Mouse (Mus musculus) urinary bladder, postnatal 14 days (tissue): ENCODE measurements around the gene Ces3b.
"Not testable (repeated sequence)": the region's sequence is repeated elsewhere in the genome, so short reads cannot be mapped to it uniquely, and the experiment has no call there.

ENCODE experiments used
- DNase-seq: peaks from one replicate; pipeline ENCODE4 v3.0.0; 2021; ENCODE audit warnings: low spot score

Ces3b gene

DNA sequence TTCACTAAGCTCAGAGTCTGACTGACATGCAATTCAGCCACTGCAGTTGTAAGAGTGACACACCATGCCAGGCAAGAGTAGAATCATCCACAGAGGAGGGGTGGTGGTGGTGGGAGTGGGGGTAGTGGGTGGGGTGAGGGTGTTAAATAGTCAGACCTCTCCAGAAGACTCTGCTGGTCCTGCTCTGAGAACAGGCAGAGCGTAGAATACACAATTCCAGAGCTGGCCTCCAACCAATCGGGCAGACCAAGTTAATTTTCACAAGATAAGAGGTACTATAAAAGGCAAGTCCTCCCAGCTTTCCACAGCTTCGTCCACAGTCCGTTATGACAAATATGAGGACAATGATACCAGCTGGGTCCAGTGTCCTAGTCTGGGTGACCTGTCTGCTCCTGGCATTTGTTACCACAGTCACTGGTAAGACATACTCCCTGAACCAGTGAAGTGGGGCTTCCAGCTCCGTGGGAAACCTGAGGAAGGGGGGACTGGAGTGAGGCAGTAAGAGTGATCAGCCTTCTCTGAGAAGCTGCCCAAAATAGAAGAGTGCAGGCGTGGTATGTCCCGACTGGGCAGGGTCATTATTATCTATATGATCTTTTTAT is at the start of gene Ces3b:
Ces3b (plus strand) TSS at position 305 of the 602 bp plus-strand sequence.
- no peak for DNase-seq

DNA sequence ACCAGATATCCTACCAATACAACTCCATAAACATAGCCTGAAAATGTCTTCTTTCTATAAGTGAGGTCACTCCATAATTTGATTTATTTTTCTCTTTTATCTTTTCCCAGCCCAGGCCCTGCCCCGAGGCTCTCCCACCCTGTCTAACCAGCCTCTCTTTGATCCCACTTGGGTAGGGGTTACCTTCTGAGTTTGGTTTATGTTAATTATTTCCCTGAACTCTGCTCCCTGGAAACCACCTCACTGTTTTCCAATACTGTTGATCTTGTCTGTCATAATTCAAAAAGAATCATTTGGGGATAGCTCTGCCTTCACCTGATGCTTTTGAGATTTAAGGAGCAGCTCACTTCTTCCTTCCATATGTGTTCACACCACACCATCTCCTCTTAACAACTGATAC is 40.0 kb upstream of the Ces3b start:
- no peak for DNase-seq

DNA sequence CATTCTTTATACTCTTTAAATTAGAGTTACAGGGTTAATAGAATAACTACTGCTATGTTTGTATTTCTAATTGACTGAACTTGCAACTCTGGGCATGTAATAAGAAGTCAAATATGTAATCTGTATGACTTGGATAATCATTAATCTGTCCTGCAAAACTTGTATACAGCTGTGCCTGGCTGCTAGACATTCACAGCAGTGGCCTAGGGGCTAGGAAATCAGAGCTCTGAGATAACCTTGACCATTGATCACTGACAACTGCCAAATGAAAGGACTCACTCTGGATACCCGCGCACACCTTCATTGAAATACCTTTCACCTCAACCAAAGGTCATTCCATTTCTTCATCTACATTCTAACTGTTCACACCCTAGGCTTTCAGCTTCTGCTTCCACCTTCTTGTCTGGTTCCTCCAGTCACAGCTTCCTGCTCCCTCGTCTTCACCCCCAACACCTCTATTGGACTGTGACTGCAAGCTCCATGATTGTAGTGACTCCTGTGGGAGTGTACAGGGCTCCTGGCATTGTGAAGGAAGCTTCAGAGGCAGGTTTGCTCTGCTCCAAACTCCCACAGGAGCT is 37.6 kb upstream of the Ces3b start:
- no peak for DNase-seq

DNA sequence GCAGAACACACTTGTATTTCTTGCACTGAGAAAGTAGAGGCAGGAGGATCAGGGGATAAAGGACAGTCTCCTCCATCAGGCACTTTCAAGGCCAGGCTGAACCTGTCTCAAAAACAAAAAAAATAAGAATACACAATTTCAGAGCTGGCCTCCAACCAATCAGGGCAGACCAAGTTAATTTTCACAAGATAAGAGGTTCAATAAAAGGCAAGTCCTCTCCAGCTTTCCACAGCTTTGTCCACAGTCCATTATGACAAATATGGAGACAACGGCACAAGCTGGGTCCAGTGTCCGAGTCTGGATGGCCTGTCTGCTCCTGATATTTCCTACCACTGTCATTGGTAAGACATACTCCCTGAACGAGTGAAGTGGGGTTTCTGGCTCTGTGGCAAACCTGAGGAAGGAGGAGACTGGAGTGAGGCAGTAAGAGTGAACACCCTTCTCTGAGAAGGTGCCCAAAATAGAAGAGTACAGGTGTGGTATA is 35.1 kb upstream of the Ces3b start, which contains the start of gene Ces3a:
Ces3a (plus strand) TSS at position 231 of the 484 bp plus-strand sequence.
- DNase-seq, result no peak

DNA sequence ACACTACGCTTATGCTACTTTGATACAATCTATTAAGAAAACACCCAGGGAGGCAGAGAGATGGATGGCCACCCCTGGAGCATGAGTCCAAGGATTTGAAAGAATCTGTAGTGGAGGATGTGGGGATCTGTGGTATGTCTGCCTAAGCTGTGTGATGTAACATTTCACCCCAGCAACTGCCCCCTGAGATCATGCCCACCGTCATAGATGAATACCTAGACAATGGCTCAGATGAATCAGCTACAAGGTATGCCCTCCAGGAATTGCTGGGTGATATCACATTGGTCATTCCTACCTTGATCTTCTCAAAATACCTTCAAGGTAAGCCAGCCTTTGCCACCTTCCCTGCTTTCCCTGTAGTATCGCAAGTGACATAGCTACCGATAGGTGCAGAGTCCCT is 27.3 kb upstream of the Ces3b start:
- no peak for DNase-seq

DNA sequence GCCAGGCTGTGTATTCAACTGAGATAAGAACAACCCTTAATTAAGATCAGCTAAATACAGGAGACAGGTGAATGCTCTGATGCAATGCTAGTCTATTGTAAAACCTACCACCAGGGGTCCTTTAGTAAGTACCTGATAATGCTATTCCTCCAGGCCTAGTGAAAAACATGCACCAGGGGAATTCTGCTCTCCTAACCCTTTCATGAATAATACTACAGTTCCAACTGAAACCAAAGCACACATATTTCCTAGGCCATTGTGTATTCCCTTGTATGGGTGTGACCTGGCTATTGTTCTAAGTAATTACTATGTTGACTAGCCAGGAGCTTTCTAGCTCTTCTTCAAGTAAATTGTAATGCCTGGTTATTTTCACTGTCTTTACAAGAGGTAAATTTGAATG is 23.5 kb upstream of the Ces3b start:
- DNase-seq, result no peak

DNA sequence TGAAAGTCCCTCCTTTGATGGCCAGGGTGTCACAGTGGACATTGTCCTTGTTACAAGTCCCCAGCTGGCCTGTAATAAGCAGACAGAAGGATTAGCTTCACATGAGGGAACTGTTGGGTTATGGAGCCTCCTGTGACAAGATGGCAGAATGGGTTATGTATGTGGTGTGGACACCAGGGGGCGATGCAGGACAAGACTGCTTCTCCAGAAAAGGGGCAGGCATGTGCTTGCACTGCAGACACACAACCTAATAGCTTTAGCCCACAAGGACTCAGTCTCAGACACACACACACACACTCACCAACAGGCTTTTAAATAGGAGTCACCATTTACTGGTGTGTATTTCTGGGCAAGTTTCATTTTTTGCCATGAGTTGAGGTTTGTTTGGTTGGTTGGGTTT is 16.8 kb upstream of the Ces3b start:
- peak; percentile 20 for DNase-seq

DNA sequence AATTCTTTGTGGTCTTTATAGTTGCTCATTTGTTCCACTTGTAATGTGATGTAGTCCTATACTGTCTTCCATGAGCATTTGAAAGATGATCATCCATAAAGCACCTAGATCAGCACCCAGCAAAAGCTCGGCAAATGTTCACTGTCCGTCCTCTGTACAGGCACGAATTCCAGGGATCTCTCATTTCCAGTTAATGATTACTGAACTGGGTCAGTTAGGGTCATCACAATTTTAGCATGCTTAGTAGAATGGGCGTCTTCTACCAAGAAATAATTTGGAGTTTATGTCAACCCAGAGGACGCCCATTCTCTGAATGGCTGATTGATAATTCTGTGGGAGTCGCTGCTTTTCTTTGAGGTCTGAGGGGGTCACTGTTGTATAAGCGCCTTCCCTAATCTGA is 15.6 kb upstream of the Ces3b start:
- not testable (repeated sequence) for DNase-seq

DNA sequence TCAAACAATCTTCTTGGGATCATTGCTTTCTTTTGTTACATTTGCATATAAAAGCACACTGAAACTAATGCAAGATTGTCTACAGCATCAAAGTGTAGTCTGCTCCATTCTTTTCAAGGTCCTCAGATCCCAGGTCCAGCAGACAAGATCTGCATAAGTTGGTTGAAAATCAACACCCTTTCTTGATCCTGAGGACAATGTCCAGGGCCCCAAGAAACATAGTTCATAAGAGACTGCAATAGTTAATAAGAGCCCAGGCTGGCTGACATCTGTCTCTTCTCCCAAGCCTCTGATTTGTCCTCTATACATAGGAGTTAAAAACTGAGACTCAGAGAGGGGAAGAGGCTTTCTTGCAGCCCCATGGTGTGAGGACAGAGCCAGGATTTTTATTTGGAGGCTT is 14.6 kb upstream of the Ces3b start:
- DNase-seq, result no peak

DNA sequence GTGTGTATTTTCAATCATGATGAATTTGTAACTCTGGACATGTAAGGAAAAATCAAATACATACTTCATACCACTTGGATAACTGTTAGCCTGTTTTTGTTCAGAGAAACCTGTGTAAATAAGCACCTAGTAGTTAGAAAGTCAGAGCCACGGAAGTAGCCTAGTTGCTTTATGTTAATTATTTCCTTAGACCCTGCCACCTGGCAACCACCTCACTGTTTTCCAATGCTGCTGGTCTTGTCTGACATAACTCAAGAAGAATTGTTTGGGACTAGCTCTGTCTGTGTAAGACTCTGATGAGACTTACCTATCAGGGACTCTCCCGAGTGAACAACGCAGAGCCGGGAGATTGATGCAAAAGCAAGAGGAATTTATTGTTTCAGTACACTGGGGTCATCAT is 7.0 kb upstream of the Ces3b start:
- no peak for DNase-seq

DNA sequence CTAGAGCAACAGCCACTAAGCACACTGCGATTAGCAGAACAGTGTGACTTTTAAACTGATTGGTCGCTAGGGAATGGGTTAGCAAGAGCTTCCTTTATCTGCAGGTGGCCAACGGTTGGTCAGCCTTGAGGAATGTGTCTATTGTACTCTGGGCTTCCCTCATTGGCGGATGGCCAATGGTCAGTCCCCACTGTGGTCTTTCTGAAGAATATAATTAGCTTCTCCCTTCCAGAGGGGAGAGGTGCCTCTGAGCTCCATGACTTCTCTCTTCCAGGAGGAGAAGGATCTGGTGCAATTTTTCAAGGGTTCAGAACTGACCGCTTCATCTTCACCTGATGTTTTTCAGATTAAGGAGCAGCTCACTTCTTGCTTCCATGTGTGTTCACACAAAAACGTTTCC is 6.5 kb upstream of the Ces3b start:
- DNase-seq, result no peak

DNA sequence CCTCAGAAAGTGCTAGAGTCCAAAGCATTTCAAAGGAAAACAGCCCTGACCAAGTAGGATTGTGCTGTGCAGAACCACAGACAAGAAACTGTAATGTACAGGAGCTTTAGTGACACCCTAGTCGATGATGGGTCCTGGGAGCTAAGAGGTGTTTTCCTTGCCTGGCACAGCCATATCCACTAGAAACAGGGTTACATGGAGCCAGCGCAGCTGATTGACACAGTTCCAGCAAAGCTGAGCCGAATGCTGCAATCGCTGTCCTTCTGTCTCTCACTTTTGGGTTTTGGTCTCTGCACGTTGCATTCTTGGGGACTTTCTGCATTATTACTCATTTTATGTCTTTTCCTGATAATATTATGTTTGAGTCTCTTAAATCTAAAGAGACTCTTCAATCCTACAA is 5.0 kb upstream of the Ces3b start:
- DNase-seq, result no peak

DNA sequence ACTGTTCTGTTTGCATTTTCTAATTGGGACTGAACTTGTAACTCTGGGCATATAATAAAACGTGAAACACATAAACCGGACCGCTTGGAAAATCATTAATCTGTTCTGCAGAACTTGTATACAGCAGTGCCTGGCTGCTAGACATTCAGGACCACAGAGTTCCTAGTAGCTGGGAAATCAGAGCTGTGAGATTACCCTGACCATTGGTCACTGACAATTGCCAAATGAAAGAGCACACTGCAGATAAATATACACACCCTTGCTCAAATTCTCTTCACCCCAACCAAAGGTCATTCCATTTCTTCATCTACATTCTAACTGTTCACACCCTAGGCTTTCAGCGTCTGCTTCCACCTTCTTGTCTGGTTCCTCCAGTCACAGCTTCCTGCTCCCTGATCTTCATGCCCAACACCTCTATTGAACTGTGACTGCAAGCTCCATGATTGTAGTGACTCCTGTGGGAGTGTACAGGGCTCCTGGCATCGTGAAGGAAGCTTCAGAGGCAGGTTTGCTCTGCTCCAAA is 2.7 kb upstream of the Ces3b start:
- no peak for DNase-seq

DNA sequence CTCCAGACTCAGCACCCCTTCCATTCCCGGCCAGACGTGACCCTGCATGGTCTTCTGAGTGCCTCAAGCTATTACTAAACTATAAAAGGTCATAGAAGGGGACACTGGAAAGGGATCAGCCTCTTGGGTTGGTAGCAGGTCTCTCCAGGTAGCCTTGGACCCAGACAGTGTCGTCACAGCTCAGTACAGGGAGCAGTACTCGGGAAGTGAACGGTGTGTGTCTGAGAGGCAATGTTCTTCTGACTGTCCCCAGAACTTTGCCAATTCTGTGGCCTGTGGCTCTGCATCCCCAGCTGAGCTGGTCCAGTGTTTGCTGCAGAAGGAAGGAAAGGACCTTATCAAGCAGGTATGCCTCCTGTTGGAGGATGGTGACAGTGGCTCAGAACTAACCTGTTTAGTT is 4.6 kb downstream of the Ces3b start:
- DNase-seq, result not testable (repeated sequence)

DNA sequence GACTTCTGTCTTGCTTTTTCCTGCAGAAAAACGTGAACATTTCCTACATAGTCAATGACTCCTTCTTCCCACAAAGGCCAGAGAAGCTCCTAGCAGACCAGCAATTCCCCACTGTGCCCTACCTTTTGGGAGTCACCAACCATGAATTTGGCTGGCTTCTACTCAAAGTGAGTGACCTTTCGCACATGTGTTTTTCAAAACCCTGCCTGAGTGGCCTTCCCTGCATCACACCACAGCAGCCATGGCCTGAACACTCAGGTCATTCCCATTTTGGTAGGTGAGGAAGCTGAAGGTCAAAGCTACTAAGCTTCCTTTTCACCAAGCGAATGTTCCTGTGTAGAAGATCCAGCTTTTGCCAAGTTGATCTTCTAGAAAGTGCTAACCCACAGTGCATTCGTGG is 5.0 kb downstream of the Ces3b start:
- DNase-seq, result no peak

DNA sequence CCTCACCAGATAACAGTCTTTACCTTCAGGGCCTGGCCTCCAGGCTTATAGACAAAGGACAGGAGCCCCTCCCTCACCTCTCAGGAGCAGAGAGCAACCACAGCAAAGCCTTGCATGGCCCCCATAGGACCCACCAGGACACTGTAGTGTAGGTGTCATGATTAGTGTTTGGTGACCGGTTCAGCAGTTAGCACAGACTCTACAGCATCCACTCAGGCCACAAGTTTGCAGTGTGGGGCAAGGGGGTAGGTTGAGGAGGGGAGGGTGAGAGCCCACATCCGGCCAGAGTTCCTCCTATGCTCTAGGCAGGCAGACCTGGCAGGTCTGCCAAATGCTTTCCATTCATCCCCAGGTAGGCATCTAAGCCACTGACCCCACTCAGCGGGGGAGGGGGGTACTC is 10.4 kb downstream of the Ces3b start:
- no peak for DNase-seq

DNA sequence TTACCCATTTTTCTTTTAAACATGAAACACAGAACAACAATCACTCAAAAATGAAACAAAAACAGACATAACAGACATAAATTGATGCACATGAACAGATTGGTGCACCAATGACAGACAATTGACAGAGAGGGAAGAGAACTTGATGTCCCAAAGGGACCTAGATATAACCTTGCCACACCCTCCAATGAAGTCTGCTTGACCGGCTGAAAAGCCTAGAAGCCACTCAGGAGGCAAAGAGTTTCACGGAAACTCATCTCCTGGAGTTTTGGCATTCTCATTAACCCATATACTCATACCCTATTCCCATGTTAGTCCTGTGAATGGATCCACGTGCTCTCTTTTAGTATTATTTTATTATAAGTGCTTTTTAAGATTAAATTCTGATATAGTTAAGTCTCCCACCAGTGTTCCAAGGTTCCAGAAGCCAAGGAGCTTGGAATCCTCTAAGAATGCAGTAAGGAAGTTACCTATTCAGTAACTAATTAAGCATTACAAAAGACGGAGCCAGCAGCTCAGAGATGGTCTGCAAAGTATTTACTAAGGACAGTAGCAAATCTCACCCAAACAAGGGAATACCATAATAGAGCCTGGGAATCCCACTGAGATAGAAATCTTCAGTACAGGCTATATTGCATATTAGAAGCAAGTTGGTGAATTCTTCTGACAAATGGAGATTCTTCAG is 18.7 kb downstream of the Ces3b start:
- DNase-seq, result not testable (repeated sequence)

DNA sequence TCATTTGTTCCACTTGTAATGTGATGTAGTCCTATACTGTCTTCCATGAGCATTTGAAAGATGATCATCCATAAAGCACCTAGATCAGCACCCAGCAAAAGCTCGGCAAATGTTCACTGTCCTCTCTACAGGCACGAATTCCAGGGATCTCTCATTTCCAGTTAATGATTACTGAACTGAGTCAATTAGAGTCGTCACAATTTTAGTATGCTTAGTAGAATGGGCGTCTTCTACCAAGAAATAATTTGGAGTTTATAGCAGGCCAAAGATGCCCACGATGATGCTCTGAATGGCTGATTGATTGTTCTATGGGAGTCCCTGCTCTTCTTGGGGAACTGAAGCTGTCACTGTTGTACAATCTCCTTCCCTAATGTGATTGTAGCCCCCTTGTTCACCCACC is 20.1 kb downstream of the Ces3b start:
- not testable (repeated sequence) for DNase-seq

DNA sequence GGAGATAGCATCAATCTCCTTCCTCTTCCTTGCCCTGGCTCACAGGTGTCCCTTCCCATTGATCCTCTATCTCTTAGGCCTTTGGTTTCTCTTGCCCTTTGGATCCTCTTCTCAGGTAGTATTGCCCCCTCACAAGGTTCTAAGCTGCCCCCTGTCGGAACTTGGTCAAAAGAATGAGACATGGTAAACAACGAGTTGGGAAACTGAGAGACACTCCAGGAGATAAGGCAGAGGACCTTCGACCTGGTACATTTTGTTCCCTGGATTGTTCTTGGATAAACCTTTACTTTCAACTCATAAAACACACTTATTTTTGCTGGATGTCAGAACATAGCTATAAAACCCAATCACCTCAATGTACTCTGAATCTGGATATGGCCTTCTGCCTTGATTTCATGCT is 20.7 kb downstream of the Ces3b start:
- no peak for DNase-seq

DNA sequence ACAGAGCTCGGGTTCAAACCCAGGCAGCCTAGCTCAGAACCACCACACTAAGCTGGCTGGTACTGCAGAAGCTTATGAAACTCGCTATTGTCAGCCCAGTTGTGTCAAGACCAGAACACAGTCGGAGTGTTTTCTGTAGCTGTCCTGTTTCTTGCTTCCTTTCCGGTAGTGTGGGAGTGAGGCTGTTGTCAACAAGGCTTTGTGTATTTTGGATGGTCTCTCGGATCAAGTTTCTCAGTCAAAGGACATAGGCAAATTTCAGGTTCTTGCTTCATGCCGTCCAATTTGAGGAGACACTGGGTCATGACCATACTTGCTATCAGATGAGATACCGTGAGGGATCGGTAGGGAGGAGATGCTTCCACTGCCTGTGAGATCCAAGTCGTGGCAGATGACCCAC is 46.3 kb downstream of the Ces3b start:
- DNase-seq, result no peak

DNA sequence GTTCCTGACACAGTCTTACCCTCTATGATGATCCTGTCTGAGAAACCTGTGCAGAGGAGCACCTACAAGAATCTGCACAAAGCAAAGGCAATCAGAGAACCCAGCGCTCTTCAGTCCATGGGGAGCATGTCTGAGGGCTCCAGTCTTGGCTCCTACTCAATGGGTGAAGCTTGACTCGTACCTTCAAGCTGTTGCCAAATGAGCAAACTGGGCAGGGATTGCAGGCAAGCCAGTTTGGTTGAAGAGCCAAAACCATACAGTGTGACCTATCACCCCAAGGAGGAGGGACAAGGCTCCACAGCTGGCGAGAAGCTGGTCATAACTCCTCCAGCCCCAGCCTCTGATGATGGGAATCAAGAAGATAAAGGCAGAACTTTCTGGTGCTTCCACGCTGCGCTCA is 48.0 kb downstream of the Ces3b start, which contains the start of gene Ces4a:
Ces4a (plus strand) TSS at position 292 of the 400 bp plus-strand sequence.
- no peak for DNase-seq

DNA sequence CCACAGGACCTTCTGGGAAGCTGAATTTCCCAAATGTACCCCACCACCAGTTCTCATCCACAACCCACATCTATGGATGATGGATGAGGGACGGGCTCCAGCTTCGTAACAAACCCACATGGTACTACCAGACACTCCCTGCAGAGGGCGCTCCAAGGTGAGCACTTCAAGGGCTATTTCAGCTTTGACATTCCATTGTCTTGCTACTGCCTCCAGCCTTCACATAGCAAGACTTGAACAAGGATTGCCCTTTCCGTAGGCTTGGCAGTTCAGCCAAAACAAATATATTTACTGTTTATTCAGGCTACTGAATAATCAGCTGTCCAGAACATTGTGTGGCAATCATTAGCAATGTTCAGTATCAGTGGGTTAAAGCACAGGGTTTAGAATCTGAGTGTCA is 54.9 kb downstream of the Ces3b start:
- peak; percentile 81 for DNase-seq

DNA sequence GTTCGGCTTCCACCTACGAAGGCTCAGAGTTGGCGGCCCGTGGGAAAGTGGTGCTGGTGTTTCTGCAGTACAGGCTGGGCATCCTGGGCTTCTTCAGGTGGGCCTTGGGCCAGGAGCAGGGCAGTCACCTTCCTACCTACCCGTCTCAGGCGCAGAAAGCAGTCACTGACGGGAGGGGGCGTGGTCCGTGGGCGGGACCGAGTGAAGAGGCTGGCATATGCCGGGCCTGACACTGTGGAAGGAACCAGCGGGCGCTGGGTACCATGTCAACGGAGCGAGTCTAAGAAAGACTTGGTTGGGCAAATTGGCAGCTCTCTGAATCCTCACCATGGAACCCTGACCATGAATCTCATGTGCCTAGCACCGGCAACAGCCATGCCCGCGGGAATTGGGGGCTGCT is 58.8 kb downstream of the Ces3b start:
- no peak for DNase-seq
